Mouse (Mus musculus) thymus, postnatal 36 days (tissue): ENCODE data around the gene Pld1.

ENCODE experiments used
- DNase-seq, 2 experiments: peaks; one replicate each; pipeline ENCODE4 v3.0.0; 2022; ENCODE audit warnings: mixed read lengths in 2 of 2

Gene Pld1

GRCm38 (mm10) chr3:27938381-27939323 lies at the start of gene Pld1:
Pld1 (plus strand) TSS chr3:27938695.
- peak in 1 of 2 experiments; percentile 6 for DNase-seq

GRCm38 (mm10) chr3:27896318-27896892 lies 42.1 kb upstream of the Pld1 start, which contains the start of gene Tmem212:
Tmem212 (minus strand) TSS chr3:27896368.
- DNase-seq, result no peak

GRCm38 (mm10) chr3:27898178-27898577 lies 40.3 kb upstream of the Pld1 start:
- no peak for DNase-seq

- DNase-seq, result no peak
Observed at GRCm38 (mm10) chr3:27899012-27899726, 39.3 kb upstream of the Pld1 start.

GRCm38 (mm10) chr3:27901846-27902245 lies 36.6 kb upstream of the Pld1 start:
- peak in 1 of 2 experiments; percentile 5 for DNase-seq

- DNase-seq, result no peak
Observed at GRCm38 (mm10) chr3:27904659-27905330, 33.7 kb upstream of the Pld1 start.

- no peak for DNase-seq
Observed at GRCm38 (mm10) chr3:27906647-27907209, 31.8 kb upstream of the Pld1 start.

GRCm38 (mm10) chr3:27907301-27907700 lies 31.2 kb upstream of the Pld1 start:
- DNase-seq, result no peak

- no peak for DNase-seq
Observed at GRCm38 (mm10) chr3:27908316-27908715, 30.2 kb upstream of the Pld1 start.

- DNase-seq, result no peak
Observed at GRCm38 (mm10) chr3:27909016-27909415, 29.5 kb upstream of the Pld1 start.

GRCm38 (mm10) chr3:27918656-27919436 lies 19.6 kb upstream of the Pld1 start:
- no peak for DNase-seq

GRCm38 (mm10) chr3:27921268-27922020 lies 17.1 kb upstream of the Pld1 start:
- DNase-seq, result no peak

GRCm38 (mm10) chr3:27924037-27924436 lies 14.5 kb upstream of the Pld1 start:
- DNase-seq, result no peak

GRCm38 (mm10) chr3:27929219-27929618 lies 9.3 kb upstream of the Pld1 start:
- no peak for DNase-seq

- DNase-seq, result no peak
Observed at GRCm38 (mm10) chr3:27932391-27932790, 6.1 kb upstream of the Pld1 start.

GRCm38 (mm10) chr3:27935644-27936043 lies 2.9 kb upstream of the Pld1 start:
- DNase-seq, result no peak

- no peak for DNase-seq
Observed at GRCm38 (mm10) chr3:27936731-27937130, 1.8 kb upstream of the Pld1 start.

GRCm38 (mm10) chr3:27937144-27938110 lies 1.1 kb upstream of the Pld1 start:
- DNase-seq, result no peak

- DNase-seq, result no peak
Observed at GRCm38 (mm10) chr3:27941634-27942033, 3.1 kb downstream of the Pld1 start.

GRCm38 (mm10) chr3:27942991-27943390 lies 4.5 kb downstream of the Pld1 start:
- DNase-seq, result no peak
